Mouse (Mus musculus) olfactory bulb, adult 2 months (tissue): Measurements from ENCODE around the gene Bmyc.
"Not testable (repeated sequence)": the region's sequence is repeated elsewhere in the genome, so short reads cannot be mapped to it uniquely, and the experiment has no call there.

Source experiments
- CTCF ChIP-seq: fragments of 200-500 bp; IDR thresholded peaks from 2 replicates; pipeline ENCODE4 v1.5.1; 2012; ENCODE audit warnings: low read depth, mild to moderate bottlenecking, low read length, moderate library complexity; ENCODE audit not compliant: insufficient read depth
- POLR2A ChIP-seq: fragments of 200-500 bp; IDR thresholded peaks from 2 replicates; pipeline ENCODE4 v1.6.1; 2012; ENCODE audit warnings: mild to moderate bottlenecking, low read depth, low read length, moderate library complexity; ENCODE audit not compliant: insufficient read depth

DNA sequence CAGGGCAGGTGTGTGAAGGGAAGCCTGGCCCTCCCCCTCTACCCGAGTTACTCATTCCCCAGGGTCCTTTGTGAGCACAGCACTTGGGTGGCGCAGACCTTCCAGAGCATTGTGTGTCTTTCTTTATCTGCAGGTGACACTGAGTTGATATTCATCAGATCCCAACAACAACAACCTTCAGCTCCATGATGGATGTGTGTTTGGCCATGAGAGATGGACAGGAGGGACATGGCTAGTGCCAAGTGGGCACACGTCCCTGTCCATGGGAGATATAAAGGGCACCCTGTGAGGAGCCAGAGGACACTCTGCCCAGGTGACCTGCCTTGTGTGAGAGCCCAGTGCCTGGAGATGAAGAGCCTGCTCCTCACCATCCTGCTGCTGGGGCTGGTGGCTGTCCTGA is 6.8 kb upstream of the Bmyc start, which contains the start of gene Obp2a:
- not testable (repeated sequence) for TF ChIP-seq CTCF, POLR2A
